Mouse (Mus musculus) gastrocnemius, adult 18-20 months (tissue): ENCODE data around the gene Prkcz. TPM values are rescaled to one million over a fixed set of nuclear protein-coding genes. Genes with fewer than 3 reads are reported as not detected.

Experiments used
- DNase-seq: peaks from one replicate; pipeline ENCODE4 v3.0.0; 2021; ENCODE audit warnings: low spot score
- long read RNA-seq, 2 experiments: library from polyadenylated mRNA; stranded (forward); transcript quantifications; one replicate each; pipeline ENCODE4 v2.0.0; 2021
- total RNA-seq, 2 experiments: library from RNA; stranded (reverse); gene quantifications; 2 replicates each; pipeline ENCODE4 v1.2.3; 2021

Gene Prkcz
- 1 to 10 TPM; 3.1 to 3.8 TPM for total RNA-seq
- long read RNA-seq, experiment 1, partial matches to known transcripts, result 1 of 4 reads
- long read RNA-seq, experiment 1, other reads (novel, unspliced or antisense), result 0 of 4 reads
- long read RNA-seq, experiment 2, partial matches to known transcripts, result 2 of 5 reads
- long read RNA-seq, experiment 2, other reads (novel, unspliced or antisense), result 1 of 5 reads

DNA sequence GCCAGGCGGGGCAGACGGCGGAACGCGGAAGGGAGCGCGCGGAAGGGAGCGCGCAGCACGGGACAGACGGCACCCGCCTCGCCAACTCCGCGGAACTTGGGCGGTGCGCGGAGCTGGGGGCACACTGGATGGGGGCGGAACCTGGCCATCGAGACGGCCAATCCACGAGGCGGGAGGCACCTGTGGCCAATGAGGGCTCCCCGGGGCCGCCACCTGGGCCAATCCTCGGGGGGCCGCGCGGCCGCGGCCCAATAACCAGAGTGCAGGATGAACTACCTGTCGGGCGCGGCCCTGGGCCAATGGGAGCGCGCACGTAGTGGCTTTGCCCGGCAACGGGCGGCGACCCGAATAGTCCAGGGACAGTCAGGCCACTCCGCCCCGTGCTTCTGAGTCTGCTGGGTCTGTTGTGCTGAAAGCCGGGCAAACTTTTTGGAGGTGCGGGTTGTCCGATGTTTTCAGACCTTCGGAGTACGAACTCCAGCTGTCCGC, at the start of gene Prkcz:
Prkcz (minus strand) TSS at position 59 of the 489 bp plus-strand sequence.
- DNase-seq, result peak; percentile 74

GRCm38 (mm10) chr4:155409058-155409776, 48.1 kb upstream of the Prkcz start, which contains the start of gene Cfap74:
TSS of gene Cfap74 (plus strand) at chr4:155409190.
- DNase-seq, result peak; percentile 76

DNA sequence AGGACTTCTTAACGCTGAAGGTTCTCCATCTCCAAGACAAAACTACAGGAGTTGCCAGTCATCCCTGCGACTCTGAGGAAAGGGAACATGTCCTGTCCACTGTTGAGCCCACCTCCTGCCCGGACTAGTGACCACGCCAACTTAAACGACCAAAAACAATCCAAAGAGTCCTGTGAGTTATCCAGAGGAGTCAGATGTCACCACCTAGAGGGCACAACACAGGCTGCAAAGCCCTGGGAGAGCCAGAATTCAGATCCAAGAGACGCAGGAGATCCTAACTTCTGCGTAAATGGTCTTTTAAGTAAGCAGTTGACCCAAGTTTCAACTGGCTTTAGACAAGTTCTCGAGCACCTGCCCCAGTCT, 47.5 kb upstream of the Prkcz start:
- DNase-seq, result no peak

DNA sequence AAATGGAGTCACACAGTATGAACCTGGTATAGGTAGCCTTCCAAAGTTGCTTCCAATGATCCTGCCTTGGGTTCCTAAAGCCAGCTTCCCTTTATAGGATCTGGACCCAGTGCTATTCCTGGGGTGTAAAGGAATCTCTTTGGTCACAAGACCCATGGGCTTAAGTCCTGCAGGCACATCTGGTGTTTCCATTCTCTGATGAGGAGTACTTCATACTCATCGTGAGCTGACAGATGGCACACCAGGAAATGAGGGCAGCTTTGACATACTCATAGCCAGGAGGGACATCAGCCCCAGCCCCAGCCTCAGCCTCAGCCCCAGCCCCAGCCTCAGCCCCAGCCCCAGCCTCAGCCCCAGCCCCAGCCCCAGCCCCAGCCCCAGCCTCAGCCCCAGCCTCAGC, 41.3 kb upstream of the Prkcz start:
- no peak for DNase-seq

DNA sequence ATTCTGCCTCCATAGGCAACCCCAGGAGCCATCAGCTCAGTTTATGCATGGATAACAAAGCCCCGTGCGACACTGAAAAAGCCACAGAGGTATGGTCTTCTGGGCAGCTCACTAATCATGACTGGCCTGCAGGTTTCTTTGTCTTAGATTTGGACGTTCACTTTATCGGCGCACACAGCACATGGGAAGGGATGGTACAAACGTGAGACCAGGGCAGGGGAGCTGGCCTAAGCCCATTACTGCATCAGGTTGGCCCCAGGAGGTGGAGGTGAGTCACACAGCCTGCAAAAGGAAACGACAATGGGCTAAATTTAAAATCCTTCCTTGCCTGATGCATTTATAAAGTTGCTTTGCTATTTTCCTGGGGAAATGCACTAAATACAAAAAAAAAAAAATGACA, 40.0 kb upstream of the Prkcz start:
- no peak for DNase-seq

DNA sequence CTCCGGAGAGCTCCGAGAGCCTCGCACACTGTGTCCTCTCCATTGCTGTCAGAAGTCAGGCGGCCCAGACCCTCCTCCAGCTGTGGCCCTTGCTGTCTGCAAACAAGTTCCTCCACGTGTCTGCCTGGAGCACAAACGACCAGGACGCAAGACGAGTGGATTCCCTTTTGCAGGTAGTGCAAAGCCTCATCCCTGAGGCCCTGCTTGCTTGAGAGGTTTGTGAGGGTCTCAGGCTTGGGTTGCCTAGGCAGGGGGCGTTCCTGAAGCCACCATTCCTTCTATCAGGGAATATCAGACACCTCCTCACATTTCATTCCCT, 37.0 kb upstream of the Prkcz start:
- DNase-seq, result no peak

DNA sequence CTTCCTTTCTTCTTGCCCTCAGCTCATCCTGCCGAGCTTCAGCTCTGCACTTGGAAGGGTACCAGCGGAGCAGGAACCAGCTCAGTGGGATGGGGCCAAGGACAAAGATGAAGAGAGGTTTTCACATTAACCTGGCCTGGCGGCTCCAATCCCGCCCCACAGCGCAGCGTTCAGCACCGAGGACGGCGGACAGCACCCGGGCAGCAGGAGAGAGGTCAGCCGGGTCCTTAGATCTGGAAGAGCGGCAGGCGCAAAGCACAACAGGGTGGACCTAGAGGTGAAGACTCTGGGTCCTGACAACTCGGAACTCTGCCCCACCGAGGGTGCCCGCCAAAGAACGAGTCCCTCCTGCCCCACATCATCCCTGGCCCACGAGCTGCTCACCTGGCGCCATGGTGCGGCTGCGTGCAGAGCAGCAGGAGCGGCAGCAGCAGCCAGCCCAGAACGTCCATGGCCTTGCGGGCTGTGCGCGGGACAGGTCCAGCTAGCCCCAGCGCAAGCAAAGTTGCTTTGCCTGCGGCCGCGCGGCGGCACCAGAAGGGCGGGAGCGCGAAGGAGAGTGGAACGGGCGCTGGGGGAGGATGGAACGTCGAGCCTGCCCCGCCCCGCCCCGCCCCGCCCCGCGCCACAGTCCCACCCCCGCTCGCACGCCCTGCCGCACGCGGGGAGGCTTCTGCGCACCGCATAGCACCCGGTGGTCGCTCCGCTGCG, 36.5 kb upstream of the Prkcz start, which contains the start of gene Gabrd:
Gabrd (minus strand) TSS at position 602 of the 711 bp plus-strand sequence.
- DNase-seq, result peak; percentile 33

DNA sequence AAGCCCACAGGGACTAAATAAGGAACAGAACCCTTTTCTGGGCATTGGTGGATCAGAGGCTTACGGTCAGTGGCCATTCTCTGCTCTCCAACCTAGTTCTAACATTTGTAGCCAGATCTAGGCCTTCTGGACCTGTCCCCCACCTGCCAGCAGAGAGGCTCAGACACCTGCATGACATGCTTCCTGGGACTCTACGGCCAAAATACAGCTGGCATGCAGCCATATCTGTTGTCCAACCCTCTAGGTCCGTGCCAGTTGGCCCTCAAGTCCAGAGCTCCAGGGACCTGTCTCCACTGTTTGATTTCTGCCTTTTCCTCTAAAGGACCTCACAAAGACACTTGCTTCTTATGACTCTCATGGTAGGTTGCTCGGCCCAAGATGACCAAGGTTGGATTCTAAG, 35.6 kb upstream of the Prkcz start:
- DNase-seq, result no peak

GRCm38 (mm10) chr4:155395471-155395870, 34.3 kb upstream of the Prkcz start:
- DNase-seq, result no peak

DNA sequence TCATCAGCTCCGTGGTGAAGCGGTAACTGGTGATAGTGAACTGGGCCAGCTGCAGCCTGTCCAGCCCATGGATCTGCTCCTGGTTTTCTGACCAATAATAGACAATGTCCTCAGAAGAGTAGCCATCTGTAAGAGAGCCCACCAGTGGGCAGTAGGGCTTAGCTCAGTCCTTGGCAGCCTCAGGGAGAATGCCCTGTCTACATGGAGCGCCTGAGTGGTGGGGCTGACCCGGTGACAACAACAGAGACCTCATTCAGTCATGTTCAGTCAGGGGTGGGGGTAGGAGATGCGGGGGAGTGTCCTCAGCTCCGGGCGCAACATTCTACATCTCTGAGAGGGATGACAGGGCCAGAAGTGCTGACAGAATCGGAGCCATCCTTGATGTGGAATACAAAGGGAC, 26.0 kb upstream of the Prkcz start:
- DNase-seq, result no peak

GRCm38 (mm10) chr4:155383326-155383725, 22.2 kb upstream of the Prkcz start:
- DNase-seq, result no peak

GRCm38 (mm10) chr4:155382752-155383151, 21.6 kb upstream of the Prkcz start:
- DNase-seq, result no peak

DNA sequence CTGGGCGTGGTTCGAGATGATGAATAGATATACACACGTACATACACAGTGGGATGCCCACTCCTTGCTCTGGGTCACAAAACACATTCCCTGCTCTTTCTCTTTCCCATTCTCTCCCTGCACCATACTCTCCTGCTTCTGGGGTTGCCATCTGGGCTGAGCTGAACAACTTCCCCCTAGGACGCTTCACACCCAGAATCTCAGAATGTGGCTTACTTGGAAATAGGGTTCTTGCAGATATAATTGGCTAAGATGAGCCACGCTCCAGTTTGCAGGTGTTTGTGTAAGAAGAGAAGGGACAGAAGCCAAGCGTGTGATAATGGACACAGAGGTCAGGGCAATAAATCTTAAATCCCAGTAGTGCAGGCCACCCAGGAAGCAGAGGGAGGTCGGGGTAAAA, 20.8 kb upstream of the Prkcz start:
- no peak for DNase-seq

- DNase-seq, result no peak
Measured at GRCm38 (mm10) chr4:155371797-155372735, 10.9 kb upstream of the Prkcz start.

DNA sequence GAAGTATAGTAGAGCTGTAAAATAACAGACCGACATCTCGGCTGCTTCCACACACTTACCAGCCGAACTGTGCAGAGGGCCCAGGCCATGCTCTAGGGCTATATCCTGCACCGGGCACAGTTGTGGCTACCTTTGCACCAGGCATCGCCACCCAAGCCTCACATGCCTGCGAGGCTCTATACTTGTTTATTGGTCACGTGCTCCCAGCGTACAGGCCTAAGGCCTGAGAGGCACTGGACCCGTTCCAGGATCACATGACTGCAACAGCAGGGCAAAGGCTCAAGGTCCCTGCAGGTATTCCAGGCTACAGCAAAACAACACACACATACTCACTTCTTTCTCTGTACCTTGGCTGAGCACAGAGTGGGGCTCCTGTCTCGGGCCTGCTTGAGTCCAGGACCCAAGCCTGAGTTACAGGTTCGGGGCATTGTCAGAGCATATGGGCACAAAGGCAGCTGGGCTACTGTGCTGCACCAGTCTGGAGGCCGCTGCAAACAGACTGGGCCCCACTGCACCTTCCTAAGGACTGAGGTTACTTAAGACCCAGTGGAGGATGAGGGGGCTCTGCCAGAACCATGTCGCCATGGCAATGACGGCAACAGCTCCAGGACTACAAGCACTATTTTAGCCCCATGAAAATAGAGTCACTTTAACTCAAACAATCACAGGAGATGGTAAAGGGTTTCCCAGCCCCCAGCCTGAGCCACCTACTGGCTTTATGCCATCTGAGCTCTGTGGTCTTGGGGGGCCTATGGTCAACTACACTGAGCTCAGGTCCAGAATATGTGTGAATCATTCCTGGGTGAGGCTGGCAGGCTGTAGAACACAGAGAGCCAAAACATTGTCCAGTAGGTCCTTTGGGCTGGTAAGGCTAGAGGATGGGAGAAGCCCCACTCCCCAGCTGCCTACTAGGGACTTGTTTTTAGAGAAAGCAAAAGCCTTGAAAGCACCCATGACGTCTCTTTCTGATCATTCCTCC, 9.9 kb upstream of the Prkcz start:
- DNase-seq, result no peak

- DNase-seq, result peak; percentile 70
Measured at GRCm38 (mm10) chr4:155368684-155369083, 7.5 kb upstream of the Prkcz start.

- DNase-seq, result no peak
Measured at GRCm38 (mm10) chr4:155367739-155368138, 6.6 kb upstream of the Prkcz start.

DNA sequence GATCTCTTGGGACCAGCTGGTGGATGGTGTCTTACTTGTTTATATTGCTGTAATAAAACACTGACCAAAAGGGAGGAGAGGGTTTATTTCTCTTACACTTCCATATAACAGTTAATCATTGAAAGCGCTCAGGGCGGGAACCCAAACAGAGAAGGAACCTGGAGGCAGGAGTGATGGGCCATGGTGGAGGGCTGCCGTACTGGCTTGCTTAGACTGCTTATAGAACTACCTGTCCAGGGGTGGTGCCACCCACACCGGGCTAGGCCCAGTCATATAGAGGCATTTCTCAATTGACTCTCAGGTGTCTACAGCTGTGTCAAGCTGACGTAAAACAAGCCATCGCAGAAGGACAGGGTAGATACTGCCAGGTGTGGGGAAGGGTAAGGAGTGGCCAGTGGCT, 5.6 kb upstream of the Prkcz start:
- no peak for DNase-seq

- DNase-seq, result no peak
Measured at GRCm38 (mm10) chr4:155362443-155362842, 1.3 kb upstream of the Prkcz start.

- no peak for DNase-seq
Measured at GRCm38 (mm10) chr4:155360856-155361255, 305 bp downstream of the Prkcz start.
